Mouse (Mus musculus): ENCODE measurements around the gene Rbpj.

- no peak for TF ChIP-seq FLI1 (IDR thresholded peaks at IDR 0.05; ENCODE audit: low read length)
- TF ChIP-seq GATA1 (IDR thresholded peaks at IDR 0.05; ENCODE audit: borderline replicate concordance, low read length): no peak
These were observed 85.4 kb downstream of the Rbpj start for GRCm38 (mm10) chr5:53551394-53551793.

Measured in megakaryocyte, embryonic 14.5 days (primary cell).